Mouse (Mus musculus) embryonic stem cell, embryonic (primary cell): ENCODE results near the gene Trmt2a.

Experiments used
- CTCF ChIA-PET, 4 experiments: fragments of 300-600 bp in 2 of 4; fragments of 350-600 bp in 2 of 4; sonication (Branson Sonifier 250); formaldehyde crosslinking; loops; one replicate each; lab custom pipeline; 2022; ENCODE audit warnings: inconsistent platforms in 2 of 4; lab: Charles Lee
- POLR2A ChIA-PET, 4 experiments: fragments of 300-600 bp in 2 of 4; fragments of 350-600 bp in 2 of 4; sonication (Branson Sonifier 250); formaldehyde crosslinking; loops; one replicate each; lab custom pipeline; 2022; ENCODE audit warnings: antibody characterized with exemption in 4 of 4, inconsistent platforms in 1 of 4; lab: Charles Lee

Gene Trmt2a

DNA sequence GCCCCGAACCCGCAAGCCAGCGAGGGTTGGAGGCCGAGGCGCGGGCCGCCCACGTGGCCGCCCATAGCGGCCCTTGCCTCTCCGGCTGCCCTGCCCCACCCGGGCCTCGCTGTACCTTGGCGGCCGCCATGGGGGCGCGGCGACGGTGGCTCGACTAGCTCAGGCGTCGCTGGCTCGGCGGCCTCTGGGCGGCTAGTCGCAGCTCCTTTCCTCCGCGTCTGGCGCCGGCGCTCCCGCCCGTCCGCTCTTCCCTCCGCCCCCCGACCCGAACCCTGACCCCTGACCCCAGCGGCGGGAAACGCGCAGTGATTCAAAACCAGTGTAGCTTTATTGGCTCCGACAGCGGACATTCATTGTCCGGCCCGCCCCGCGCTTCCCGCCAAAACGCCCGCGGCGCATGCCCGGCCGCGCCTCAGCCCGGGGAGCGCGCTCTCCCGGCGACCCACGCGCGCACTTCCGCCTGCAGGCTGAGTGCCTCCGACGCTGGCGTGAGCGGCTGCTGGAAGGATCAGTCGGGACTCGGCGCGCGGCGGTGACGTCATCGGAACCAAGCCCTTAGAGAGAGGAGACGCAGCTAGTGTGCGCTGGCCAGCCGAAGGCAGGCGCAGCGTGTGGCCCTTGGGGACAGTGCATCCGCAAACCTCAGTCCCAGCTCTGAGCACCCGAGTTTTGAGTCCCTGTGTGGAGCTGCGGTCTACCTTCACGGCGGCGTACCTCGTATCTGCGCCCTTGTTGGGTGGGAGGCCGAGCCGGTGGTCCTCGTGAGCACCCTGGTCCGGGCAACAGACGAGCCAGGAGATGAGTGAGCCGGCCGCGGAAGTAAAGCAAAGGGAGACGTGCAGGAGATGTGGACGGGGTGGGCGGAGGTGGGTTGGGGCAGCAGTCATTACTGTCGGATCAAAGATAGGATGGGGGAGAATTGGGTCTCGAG is at the start of gene Trmt2a, which contains the start of gene Ranbp1:
Gene Trmt2a, plus strand, starts transcription at position 247 of the 931 bp plus-strand sequence.
Gene Ranbp1, minus strand, starts transcription at position 300 of the 931 bp plus-strand sequence.
- POLR2A ChIA-PET: interaction anchor here (0.6 to 35.9 kb wide), 84 partner anchors 2 to 628 kb away, joined by 3 to 613 read pairs (median 4); partner anchors contain the start of genes Zdhhc8 (in 4 of the 4), 2510002D24Rik (in 2 of the 4), Cdc45 (in 2 of the 4) and Gm28539 (in 2 of the 4)
- CTCF ChIA-PET: interaction anchor here in 3 of 4 experiments (0.6 to 1.4 kb wide), 4 partner anchors 12 to 37 kb away, joined by 4 read pairs; no protein-coding TSS in a partner anchor

DNA sequence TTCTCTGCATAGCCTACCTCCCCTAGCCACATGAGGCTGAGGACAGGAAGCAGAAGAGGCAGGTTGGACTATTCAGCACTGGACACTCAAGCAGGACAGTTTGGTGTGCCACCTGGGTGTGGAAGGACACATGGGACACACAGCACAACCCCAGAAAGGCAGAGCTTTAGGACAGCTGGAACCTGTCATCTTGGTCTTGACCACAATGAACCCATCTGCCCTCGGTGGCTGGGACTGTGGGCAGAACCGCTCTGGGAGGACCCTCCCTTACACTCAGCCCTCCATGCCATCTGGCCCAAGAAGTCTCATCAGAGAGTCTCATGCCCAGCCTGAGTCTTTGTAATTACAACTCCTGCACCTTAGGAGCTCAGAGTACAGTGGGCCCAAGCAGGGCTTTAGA is 48.4 kb upstream of the Trmt2a start:
- CTCF ChIA-PET: interaction anchor here (0.7 to 12.7 kb wide), 6 partner anchors 10 to 28 kb away, joined by 3 to 78 read pairs (median 4); no protein-coding TSS in a partner anchor
- POLR2A ChIA-PET: interaction anchor here in 2 of 4 experiments (0.5 to 1.0 kb wide), 3 partner anchors 35 to 134 kb away, joined by 3 to 4 read pairs (median 3); no protein-coding TSS in a partner anchor

DNA sequence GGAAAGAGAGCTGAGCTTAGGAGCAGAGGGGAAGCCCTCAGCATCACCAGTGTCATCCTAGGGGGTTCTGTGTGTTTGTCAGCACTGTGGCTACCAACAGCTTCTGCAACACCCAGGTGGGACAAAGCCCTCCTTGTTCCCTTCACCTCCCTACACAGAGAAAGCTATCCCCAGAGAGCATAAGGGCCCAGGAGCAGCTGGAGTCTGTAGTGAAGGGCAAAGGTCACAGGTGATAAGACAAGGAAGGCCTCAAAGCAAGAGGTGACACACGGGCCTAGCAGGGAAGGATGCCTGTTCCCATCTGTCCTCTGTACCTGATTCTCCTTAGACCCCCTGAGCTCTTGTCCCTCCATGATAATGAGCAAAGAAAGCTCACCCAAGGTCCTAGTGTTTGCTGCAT is 46.9 kb upstream of the Trmt2a start:
- ChIA-PET POLR2A (interaction anchor here in 3 of 4 experiments (1.0 to 1.7 kb wide), 5 partner anchors 10 to 112 kb away, joined by 3 to 4 read pairs (median 3); partner anchors contain the start of genes Ranbp1 (in 1 of the 3) and Trmt2a (in 1 of the 3)), CTCF (interaction anchor here (0.5 to 12.7 kb wide), 11 partner anchors 9 to 475 kb away, joined by 3 to 78 read pairs (median 4); partner anchors contain the start of gene Dgcr6 (in 1 of the 4))

DNA sequence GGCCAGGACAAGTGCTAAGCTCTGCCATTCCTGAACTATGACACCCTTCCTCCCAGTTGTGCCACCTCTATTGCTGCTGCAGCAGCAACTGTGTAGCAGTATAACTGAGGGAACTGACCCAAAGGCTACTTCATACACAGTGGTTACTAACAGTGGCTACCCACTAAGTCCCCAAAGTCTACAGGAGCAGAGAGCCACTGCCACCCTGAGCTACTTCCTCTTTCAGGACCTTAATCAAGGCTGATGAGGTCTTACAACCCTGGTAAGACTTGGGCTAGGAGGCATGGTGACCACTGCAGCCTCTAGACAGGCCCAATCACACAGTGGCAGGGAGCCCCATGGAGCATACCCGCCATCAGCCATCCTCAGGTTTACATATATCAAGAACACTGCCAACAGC is 46.4 kb upstream of the Trmt2a start:
- CTCF ChIA-PET: interaction anchor here in 3 of 4 experiments (0.7 to 12.7 kb wide), 12 partner anchors 8 to 94 kb away, joined by 3 to 78 read pairs (median 4); no protein-coding TSS in a partner anchor
- POLR2A ChIA-PET: interaction anchor here in 3 of 4 experiments (1.1 to 1.7 kb wide), 3 partner anchors 13 to 113 kb away, joined by 3 to 4 read pairs (median 3); partner anchors contain the start of genes Ranbp1 (in 1 of the 3) and Trmt2a (in 1 of the 3)

DNA sequence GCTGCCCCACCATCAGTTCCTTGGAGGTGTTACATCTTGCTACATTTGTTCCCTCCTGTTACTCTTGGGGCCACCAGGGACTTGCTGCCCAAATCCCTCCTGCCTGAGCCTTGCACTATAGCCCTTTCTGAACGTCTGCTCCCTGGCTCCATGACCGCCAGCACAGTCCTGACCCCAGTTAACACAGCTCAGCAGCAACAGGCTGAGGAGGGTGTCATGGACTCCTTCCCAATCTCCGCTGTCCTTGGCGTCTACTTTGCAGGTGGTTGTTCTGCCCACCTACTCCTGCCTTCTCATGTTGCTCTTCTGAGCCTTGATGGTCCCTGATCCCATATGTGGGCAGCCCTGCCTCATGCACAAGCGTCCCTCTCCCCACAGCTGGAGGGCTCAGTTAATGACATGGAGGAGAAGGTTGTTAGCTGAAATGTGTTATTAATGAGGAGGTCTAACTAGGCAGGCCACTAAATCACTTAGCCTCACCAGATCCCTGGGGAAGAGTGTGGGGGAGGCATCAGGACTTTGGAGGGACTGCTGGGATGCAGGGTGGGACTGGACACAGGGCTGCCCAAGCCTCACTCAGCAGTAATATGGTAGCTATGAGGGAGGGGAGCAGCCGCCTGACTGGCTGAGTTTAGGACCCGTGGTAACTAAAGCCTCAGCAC is 44.9 kb upstream of the Trmt2a start:
- POLR2A ChIA-PET: interaction anchor here in 2 of 4 experiments (0.7 to 1.5 kb wide), 4 partner anchors 9 to 1327 kb away, joined by 3 to 5 read pairs (median 4); no protein-coding TSS in a partner anchor
- CTCF ChIA-PET: interaction anchor here (0.5 to 12.7 kb wide), 14 partner anchors 8 to 373 kb away, joined by 3 to 78 read pairs (median 4); no protein-coding TSS in a partner anchor

DNA sequence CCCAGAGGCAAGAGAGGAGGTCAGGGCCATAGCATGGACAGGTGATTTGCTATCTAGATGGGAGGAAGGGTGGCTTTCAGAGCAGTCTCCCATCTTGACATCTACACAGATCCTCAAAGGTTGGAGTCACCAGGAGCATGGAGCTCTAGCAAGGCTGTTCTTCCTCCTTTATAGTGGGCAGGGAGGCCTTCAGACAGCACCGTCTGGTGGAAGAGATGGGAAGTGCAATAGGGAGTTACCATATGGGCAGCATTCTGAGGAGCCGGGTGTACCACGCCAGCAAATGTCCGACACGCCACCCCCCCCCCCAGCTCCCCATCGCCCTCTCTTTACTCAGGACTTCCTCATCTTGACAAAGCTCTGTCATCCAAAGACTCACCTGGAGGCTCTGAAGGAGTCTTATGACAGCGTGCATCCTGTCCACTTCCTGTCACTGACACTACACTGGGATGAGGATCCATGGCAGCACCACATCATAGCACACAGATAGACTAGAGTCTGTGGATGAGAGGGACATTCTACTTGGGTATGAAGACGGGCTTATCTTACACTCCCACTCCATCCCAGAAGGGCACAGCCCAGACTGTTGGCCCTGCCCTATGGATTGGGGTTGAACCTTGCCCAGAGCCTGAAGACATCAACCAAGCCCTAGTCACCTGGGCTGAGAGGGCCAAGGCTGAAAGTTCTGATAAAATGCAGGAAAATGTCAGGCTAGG is 37.6 kb upstream of the Trmt2a start:
- CTCF ChIA-PET: interaction anchor here (0.5 to 4.4 kb wide), 129 partner anchors 8 to 1224 kb away, joined by 3 to 107 read pairs (median 4); partner anchors contain the start of genes Dgcr6 (in 3 of the 4), Gm20518 (in 1 of the 4), Klhl22 (in 1 of the 4) and Prodh (in 1 of the 4)
- POLR2A ChIA-PET: interaction anchor here (0.5 to 2.2 kb wide), 22 partner anchors 13 to 573 kb away, joined by 3 to 12 read pairs (median 5); partner anchors contain the start of genes Dgcr6 (in 1 of the 4), Prodh (in 1 of the 4), Ranbp1 (in 1 of the 4) and Slc25a1 (in 1 of the 4)

DNA sequence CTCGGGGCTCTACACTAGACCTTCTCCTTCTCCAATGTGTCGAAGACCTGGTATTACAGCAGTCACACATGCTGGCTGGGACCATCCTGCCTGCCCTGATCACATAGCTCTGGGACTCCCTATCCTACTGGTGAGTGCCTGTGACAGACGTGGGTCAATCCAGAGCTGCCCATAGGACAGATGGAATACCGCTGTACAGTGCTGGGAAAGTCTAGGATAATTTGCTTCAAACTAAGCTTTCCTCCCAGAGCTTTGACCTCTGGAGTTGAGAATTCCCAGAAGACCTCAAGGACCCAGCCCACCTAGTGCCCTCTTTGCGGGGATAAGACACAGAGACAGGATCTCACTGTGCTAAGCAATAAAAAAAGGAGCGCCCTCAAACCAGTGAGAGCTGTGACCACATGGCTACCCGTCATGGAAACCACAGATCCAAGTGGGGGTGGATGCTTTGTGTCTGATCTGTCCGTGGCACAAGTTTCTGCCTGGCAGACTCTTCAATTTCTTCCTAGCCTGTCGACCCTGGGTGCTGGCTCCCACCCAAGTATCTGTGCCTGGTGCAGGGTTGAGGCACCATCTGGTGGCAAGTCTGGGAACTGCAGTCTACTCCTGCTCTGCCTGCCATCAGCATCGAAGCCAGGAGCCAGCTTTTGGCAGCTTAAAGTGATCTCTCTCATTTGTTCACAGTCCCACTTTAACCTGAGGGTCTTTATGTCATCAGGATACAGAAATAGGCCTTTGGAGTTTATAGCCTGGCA is 36.9 kb upstream of the Trmt2a start:
- ChIA-PET CTCF (interaction anchor here (0.5 to 4.4 kb wide), 99 partner anchors 9 to 1225 kb away, joined by 3 to 107 read pairs (median 5); partner anchors contain the start of genes Dgcr6 (in 4 of the 4), Gm20518 (in 1 of the 4), Prodh (in 1 of the 4) and Ranbp1 (in 1 of the 4)), POLR2A (interaction anchor here in 3 of 4 experiments (0.5 to 2.2 kb wide), 23 partner anchors 11 to 572 kb away, joined by 3 to 12 read pairs (median 5); partner anchors contain the start of genes Dgcr6 (in 1 of the 3), Prodh (in 1 of the 3), Ranbp1 (in 1 of the 3) and Slc25a1 (in 1 of the 3))

DNA sequence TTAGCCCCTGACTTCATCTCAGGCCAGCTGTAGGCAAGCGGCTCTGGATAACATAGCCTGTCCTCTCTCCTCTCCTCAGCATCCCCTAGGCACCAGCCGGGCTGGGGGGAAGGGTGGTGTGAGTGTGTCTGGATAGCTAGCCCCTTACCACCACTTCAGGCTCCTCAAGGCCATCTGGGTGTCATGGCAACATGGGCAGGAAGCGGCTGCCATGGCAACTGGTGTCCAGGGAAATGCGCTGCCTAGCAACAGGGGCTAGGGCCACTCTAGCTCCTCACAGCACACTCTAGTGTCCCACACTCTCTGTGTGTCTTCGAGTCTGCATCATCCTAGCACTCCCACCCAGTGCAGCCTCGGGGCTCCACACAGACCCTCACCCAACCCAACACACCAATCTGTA is 34.8 kb upstream of the Trmt2a start:
- ChIA-PET CTCF (interaction anchor here in 3 of 4 experiments (0.9 to 4.4 kb wide), 4 partner anchors 10 to 105 kb away, joined by 3 to 107 read pairs (median 4); no protein-coding TSS in a partner anchor), POLR2A (interaction anchor here in 1 of 4 experiments (2.0 kb wide), 1 partner anchor 125 kb away, joined by 6 read pairs; no protein-coding TSS in a partner anchor)

DNA sequence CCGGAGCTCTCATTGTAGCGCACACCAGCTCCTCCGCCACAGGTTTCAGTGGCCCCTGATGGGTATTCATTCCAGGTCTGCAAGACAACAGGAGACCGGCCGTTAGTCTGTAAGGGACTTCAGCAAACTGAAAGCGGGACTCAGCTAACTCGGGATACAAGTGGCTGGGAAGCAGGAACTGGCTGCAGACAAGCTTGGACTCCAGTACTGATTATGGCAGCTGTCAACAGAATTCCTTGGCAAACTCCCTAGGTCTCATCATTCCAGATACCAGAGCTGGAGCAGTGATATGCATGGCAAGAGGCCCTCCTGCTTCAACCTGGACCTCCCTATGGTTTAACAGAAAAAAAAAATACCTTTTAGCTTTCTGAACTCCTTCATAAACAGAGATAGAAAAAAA is 33.6 kb upstream of the Trmt2a start:
- CTCF ChIA-PET: interaction anchor here in 3 of 4 experiments (0.6 to 2.1 kb wide), 4 partner anchors 12 to 386 kb away, joined by 3 to 5 read pairs (median 4); no protein-coding TSS in a partner anchor
- POLR2A ChIA-PET: interaction anchor here in 2 of 4 experiments (0.6 to 1.4 kb wide), 4 partner anchors 96 to 190 kb away, joined by 3 to 4 read pairs (median 3); partner anchors contain the start of gene Prodh (in 1 of the 2)

DNA sequence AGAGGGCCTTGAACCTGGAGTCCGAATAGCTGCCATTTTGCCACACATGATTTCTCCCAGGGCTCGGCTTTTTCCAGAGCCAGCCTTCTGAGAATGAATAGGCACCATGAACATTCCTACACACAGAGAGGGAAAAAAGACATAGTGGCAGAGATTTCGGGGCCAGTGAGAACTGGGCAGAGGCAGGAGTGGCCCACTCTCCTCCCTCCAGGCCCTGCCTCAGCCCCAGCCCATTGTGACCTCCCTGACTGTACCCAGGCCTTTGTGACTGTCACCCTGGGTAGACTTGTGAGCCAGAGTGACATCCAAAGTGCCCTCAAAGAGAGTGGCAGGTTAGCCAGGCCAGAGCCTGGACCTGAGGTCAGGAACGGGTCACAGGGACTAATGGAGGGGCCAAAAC is 30.9 kb upstream of the Trmt2a start, which contains the start of gene Ccdc188:
Gene Ccdc188, plus strand, starts transcription at position 301 of the 400 bp plus-strand sequence.
- POLR2A ChIA-PET: interaction anchor here in 2 of 4 experiments (0.7 to 11.0 kb wide), 10 partner anchors 13 to 326 kb away, joined by 3 to 63 read pairs (median 4); partner anchors contain the start of genes Zdhhc8 (in 2 of the 2) and Gm20518 (in 1 of the 2)
- CTCF ChIA-PET: interaction anchor here in 1 of 4 experiments (1.1 kb wide), 1 partner anchor 369 kb away, joined by 3 read pairs; no protein-coding TSS in a partner anchor

DNA sequence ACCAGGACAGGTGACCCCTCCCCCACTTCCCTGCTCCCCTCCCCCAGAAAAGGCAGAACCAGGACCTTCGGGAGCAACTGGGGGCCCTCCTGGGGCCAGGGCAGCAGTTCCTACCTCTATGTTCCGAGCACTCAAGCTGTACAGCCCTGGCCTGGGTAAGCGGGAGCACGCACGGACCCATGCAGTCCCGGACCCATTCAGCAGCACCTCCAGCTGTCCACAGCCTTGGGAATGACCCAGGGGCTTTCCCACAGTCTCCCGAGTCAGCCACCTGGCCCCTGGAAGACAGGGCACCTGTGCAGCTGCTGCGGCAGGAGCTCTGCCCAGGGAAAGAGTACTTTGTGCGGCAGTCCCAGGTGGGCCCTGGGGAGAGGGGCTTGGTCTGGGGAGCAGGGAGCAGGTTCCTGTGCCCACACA is 29.9 kb upstream of the Trmt2a start:
- ChIA-PET POLR2A (interaction anchor here in 3 of 4 experiments (0.6 to 11.0 kb wide), 13 partner anchors 11 to 201 kb away, joined by 3 to 63 read pairs (median 5); partner anchors contain the start of genes Zdhhc8 (in 2 of the 3) and Trmt2a (in 1 of the 3)), CTCF (interaction anchor here in 3 of 4 experiments (0.9 to 1.0 kb wide), 4 partner anchors 8 to 370 kb away, joined by 3 read pairs; no protein-coding TSS in a partner anchor)

DNA sequence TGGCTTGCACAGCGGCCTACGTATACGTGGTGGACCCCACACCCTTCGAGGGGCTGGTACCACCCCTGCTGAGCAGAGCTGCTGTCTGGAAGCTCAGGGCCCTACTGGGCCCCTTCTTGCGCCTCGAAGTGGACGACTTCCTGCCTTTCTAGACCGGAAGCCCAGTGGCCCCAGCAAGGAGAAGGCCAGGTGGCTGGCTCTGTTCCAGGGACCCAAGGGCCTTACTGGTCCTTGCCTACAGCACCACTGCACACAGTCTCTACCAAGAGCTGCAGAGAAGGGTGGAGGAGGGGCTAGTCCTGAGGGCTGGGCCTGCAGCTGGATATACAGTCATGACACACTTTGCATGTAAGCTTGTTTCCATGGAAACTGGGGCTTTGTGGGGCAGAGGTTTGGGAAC is 28.5 kb upstream of the Trmt2a start:
- ChIA-PET CTCF (interaction anchor here in 2 of 4 experiments (1.0 to 7.8 kb wide), 2 partner anchors 8 to 9 kb away, joined by 5 to 42 read pairs; no protein-coding TSS in a partner anchor), POLR2A (interaction anchor here in 2 of 4 experiments (0.6 to 11.0 kb wide), 4 partner anchors 16 to 154 kb away, joined by 3 to 63 read pairs (median 3); partner anchors contain the start of genes Ranbp1 (in 1 of the 2), Trmt2a (in 1 of the 2) and Zdhhc8 (in 1 of the 2))

DNA sequence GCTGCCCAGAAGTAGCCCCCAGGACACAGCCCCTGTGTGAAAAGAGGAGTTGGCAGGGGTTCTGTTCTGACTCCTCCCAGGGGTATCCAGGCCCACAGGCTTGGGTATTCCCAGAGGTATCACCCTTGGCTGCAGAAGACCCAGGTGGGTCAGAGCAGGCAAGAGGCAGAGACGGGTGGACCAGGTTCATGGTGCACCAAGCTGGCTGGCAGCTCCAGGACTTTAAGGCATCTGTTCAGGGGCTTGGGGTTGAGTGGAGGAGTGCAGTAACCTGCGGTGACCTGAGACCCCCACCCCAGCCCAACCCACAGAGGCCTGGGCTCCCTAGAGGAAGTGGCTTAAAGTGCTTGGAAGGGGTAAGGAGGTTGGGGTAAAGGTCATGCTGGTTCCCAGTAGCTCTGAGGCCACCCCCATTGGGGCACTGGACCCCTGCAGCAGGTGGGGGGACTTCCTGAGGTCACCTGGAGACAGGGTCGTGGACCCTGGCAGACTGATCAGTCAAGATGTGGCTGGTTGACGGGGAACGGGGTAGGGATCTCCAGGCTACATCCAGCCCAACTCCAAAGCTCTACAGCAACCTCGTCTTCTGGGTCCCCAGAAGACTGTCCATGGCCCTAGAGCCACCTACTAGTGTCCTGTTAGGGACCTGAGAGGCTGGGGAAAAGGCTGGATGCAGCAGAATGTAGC is 27.5 kb upstream of the Trmt2a start:
- POLR2A ChIA-PET: interaction anchor here in 2 of 4 experiments (0.6 to 11.0 kb wide), 4 partner anchors 15 to 205 kb away, joined by 3 to 63 read pairs (median 5); partner anchors contain the start of genes Ranbp1 (in 1 of the 2), Trmt2a (in 1 of the 2) and Zdhhc8 (in 1 of the 2)
- CTCF ChIA-PET: interaction anchor here in 2 of 4 experiments (0.8 to 7.8 kb wide), 5 partner anchors 9 to 168 kb away, joined by 3 to 42 read pairs (median 5); partner anchors contain the start of gene Dgcr6 (in 1 of the 2)

DNA sequence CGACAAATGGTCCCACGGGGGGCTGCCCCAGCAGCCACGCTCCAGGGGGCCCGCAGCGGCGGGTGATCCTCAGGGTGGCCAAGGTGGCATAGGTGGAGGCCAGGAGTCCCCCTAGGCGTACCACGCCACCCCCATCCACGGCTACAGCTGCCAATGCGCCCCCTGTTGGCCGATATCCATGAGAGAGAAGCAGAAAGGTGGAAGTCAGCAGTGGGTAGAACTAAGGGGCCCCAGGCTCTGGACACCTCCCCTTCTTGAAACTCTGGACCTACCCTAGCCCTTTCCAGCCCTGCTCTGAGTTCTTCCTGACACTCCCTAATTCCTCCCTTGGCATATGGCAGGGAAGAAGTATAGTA is 27.0 kb upstream of the Trmt2a start:
- ChIA-PET POLR2A (interaction anchor here in 2 of 4 experiments (0.6 to 11.0 kb wide), 4 partner anchors 15 to 206 kb away, joined by 3 to 63 read pairs (median 5); partner anchors contain the start of genes Ranbp1 (in 1 of the 2), Trmt2a (in 1 of the 2) and Zdhhc8 (in 1 of the 2)), CTCF (interaction anchor here in 2 of 4 experiments (0.8 to 7.8 kb wide), 6 partner anchors 10 to 292 kb away, joined by 3 to 42 read pairs (median 3); partner anchors contain the start of gene Dgcr6 (in 2 of the 2))
